Mouse (Mus musculus) heart, postnatal 0 days (tissue): Measurements from ENCODE around the gene Msl1.
A peak's percentile ranks its signal among the peaks of the same experiment; 100 is the strongest.

Source experiments
- CTCF ChIP-seq: IDR thresholded peaks from 2 replicates; pipeline ENCODE4 v1.5.1; 2016; ENCODE audit warnings: antibody characterized with exemption, control low read depth, low read depth
- EP300 ChIP-seq: IDR thresholded peaks from 2 replicates; pipeline ENCODE4 v1.6.1; 2016; ENCODE audit warnings: antibody characterized with exemption, low read depth

- TF ChIP-seq CTCF (no peak; the same call in 1 of the 2 replicates), EP300 (peak; percentile 72; the same call in 1 of the 2 replicates)
These were observed 14.4 kb downstream of the Msl1 start for GRCm38 (mm10) chr11:98809457-98810290.
